Mouse (Mus musculus): ENCODE measurements around the gene Olfr552. TPM values are rescaled to one million over a fixed set of nuclear protein-coding genes. Genes with fewer than 3 reads are reported as not detected.
"Not testable (repeated sequence)": the region's sequence is repeated elsewhere in the genome, so short reads cannot be mapped to it uniquely, and the experiment has no call there.

The Olfr552 gene
- under 1 TPM in 1 of 2 experiments, not detected in 1; 0.12 TPM for total RNA-seq (2021)
- long read RNA-seq, experiment 1: 0 reads
- long read RNA-seq, experiment 2: 0 reads

- DNase-seq: no peak
Observed at GRCm38 (mm10) chr7:102597378-102598031, at the start of gene Olfr552. Olfr552 (plus strand) TSS chr7:102597770.

DNA sequence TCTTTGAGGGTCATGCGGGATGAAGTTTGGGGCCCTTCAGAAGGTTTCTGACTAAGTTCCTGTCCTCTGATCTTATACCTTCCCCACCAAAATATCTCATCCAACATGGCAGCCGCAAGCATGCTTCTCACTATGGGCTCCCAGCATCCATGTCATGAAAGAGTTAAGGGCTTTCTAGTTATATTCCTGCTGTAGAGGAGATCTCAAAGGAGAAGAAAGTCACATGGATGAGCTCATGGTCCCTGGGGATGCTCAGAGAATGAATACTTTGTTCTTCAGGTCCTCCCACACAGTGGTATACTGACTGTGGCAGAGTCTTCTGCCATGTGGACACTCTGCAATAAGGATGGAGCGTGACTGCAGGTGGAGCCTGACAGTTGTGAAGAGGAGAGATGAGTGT, 48.0 kb upstream of the Olfr552 start, which contains the start of gene Olfr549:
Gene Olfr549, plus strand, starts transcription at position 301 of the 400 bp plus-strand sequence.
- DNase-seq: no peak

DNA sequence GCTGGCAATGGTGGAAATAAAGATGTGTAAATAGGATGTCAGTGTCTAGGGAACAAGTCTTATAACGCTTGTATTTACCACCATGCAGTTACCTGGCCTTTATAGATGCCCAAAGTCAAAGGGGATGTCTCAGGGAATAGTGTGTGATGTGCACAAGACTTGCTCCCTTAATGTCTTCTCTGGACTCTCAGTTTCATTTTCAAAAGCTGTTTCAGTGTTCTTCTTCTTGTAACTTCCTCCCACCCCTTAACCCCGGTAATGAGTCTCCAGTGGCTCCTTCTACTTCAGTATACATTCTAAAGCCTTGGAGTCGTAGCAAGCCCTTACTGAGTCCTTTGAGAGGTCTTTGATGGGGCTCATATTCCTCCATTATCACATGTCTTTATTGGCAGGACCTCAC, 44.3 kb upstream of the Olfr552 start:
- no peak for DNase-seq

GRCm38 (mm10) chr7:102564999-102565997, 32.3 kb upstream of the Olfr552 start, which contains the start of gene Trim21:
Trim21 (minus strand) TSS chr7:102565486.
- peak; percentile 93 for DNase-seq

- DNase-seq: no peak
Observed at GRCm38 (mm10) chr7:102566219-102566618, 31.4 kb upstream of the Olfr552 start.

DNA sequence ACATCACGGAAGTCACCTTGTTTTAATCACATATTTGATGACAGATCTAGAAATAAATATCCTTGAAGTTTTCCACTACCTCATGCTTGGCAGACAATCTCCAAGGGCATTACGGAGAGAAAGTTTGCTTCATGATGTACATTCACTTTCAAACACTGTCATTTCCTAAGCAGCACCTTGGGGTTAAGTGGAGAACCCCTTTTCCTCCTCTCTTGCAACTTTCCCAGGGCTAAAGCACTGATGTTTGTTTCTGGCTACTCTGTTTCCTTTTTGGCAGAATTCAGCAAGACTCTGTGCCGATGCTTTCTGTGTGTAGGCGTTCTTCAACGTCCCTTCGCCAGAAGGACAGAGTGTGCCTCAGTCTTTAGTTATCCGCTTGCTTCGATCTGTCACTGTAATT, 26.4 kb upstream of the Olfr552 start, which contains the start of gene Olfr550:
Gene Olfr550, plus strand, starts transcription at position 301 of the 400 bp plus-strand sequence.
- DNase-seq: no peak

DNA sequence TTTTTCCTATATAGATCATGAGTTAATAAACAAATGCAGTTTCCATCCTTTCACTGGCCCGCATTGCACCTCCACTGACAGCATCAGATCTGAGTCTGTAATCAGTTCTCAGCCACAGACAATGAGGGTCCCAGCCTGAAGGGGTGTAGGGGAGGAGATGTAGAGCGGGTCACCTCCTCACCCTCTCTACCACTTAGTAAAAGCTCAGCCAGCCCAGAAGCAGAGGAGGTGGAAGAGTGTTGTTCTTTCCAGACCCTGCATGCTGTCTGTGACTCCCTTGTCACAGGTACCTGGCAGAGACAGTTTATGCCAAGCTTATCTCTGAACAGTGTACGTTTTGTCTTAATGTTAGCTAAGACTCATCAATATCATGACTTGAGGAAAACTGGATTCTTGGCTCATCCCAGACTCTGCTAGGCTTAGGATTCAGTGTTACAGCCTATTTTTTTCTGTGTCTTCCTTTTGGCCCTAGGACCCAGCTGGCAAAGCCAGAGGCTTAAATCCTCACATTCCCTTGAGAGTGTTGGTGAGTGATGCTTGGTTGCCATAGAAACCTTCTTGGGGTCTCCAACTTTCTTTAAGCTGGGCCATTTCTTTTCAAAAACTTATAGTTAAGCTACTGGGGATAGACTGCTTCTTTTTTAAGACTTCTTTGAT, 24.3 kb upstream of the Olfr552 start:
- no peak for DNase-seq

- no peak for DNase-seq
Observed at GRCm38 (mm10) chr7:102575998-102576397, 21.6 kb upstream of the Olfr552 start.

DNA sequence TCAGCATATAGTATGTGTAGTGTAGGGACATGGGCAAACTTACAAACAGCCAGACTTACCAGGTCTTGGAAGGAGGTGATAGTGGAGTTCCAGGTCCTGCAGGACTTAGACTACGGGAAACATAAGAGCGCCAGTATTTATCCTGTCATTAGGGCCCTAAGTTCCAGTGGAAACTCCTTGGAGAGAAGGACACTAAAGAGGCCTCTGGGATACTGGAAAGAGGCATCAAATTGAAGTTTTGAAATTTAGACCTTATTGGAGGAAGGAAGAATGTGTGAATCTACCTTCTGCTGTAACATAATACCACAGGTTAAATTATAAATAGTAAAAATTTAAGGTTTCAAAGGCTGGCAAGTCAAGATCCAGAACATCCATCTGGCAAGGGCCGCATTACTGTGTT, 5.8 kb upstream of the Olfr552 start, which contains the start of gene Olfr551:
Gene Olfr551, minus strand, starts transcription at position 101 of the 400 bp plus-strand sequence.
- DNase-seq: no peak

GRCm38 (mm10) chr7:102618118-102618517, 20.5 kb downstream of the Olfr552 start, which contains the start of gene Olfr553:
Olfr553 (minus strand) TSS chr7:102618218.
- no peak for DNase-seq

DNA sequence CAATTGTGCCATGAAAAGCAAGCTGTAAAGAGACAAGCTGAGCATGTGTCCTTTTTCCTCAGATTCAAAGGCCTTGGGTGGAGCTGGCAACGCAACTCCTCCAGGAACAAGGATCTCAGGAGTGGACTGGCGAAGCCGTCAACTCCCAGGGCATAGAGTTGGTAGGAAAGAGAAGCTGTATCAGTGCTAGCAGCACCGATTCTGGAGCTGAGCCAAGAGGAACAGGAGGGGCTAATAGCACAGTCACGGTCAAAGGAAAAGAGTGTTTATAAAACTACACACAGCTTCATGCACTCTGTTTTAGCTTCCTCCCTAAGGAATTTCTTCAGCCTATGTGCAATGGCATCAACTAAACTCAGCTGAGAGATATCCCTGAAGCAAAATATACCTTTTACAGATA, 22.0 kb downstream of the Olfr552 start:
- DNase-seq: peak; percentile 7

- not testable (repeated sequence) for DNase-seq
Observed at GRCm38 (mm10) chr7:102620368-102620767, 22.8 kb downstream of the Olfr552 start.

DNA sequence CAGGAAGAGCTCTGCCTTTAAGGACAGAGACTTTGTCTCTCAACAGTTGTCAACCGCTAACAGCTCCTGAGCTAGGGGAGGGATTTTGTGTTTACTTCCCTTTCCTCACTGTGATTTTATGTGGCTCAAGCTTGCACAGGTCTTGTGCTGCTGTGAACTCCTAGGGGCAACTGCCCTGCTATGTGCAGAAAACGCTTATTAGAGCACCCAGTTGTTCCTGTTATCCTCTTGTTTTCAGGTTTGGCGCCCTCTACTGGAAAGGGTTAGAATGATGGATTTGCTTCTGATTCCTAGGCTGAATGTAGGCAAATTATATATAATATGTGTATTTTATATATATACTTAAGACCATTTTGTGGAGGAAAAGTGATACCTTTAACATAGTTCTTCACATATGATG, 39.1 kb downstream of the Olfr552 start:
- DNase-seq: peak; percentile 64

DNA sequence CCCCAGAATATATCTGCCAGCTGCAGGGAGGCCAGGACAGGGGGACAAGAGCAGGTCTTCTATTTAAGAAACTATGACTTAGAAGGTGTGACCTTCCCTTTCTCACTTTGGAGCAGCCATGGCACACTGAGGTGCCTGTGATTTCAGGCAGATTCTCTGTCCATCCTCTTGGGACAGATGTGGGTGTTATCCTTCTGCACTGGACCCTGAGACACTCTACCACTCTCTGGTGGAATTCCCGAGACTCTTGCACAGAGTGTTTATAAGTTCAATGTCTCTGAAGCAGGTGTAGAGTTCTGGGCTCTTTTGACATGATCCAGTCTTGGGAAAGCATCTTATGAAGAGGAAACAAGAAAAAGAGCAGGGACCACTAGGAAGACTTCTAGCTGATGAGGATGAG, 40.6 kb downstream of the Olfr552 start, which contains the start of gene Olfr554:
Gene Olfr554, plus strand, starts transcription at position 301 of the 400 bp plus-strand sequence.
- DNase-seq: no peak

- DNase-seq: not testable (repeated sequence)
Observed at GRCm38 (mm10) chr7:102644945-102645344, 47.4 kb downstream of the Olfr552 start.

Other genes with a start within 250 kb of the Olfr552 start
- gene Rrm1, start 156.1 kb upstream of the Olfr552 start, total RNA-seq (2021): 10 to 100 TPM; 33.7 to 50.4 TPM
- gene Olfr543, start 116.1 kb upstream of the Olfr552 start, total RNA-seq (2021): not detected
- not detected for gene Olfr544, start 109.5 kb upstream of the Olfr552 start, total RNA-seq (2021)
- gene Olfr545, start 98.2 kb upstream of the Olfr552 start, total RNA-seq (2021): not detected
- not detected for gene Olfr547, start 63.0 kb upstream of the Olfr552 start, total RNA-seq (2021)
- not detected for gene Olfr548-ps1, start 56.9 kb upstream of the Olfr552 start, total RNA-seq (2021)
- not detected for gene Olfr549, start 47.9 kb upstream of the Olfr552 start, total RNA-seq (2021)
- gene Trim21, start 32.3 kb upstream of the Olfr552 start, total RNA-seq (2021): 10 to 100 TPM; 10.1 to 15.8 TPM
- not detected for gene Olfr550, start 26.3 kb upstream of the Olfr552 start, total RNA-seq (2021)
- gene Olfr551, start 5.9 kb upstream of the Olfr552 start, total RNA-seq (2021): not detected
- gene Olfr553, start 20.4 kb downstream of the Olfr552 start, total RNA-seq (2021): not detected
- not detected for gene Olfr554, start 40.7 kb downstream of the Olfr552 start, total RNA-seq (2021)
- gene Olfr555, start 61.1 kb downstream of the Olfr552 start, total RNA-seq (2021): not detected
- not detected for gene Olfr556, start 67.1 kb downstream of the Olfr552 start, total RNA-seq (2021)
- gene Trim68, start 89.6 kb downstream of the Olfr552 start, total RNA-seq (2021): 10 to 100 TPM in 1 of 2 experiments, 1 to 10 TPM in 1; 6.1 to 14.3 TPM
- gene Olfr557, start 98.1 kb downstream of the Olfr552 start, total RNA-seq (2021): not detected
- 1 to 10 TPM; 1.4 to 2.6 TPM for gene Olfr558, start 104.4 kb downstream of the Olfr552 start, total RNA-seq (2021)
- not detected for gene Olfr33, start 121.3 kb downstream of the Olfr552 start, total RNA-seq (2021)
- gene Olfr559, start 129.7 kb downstream of the Olfr552 start, total RNA-seq (2021): not detected
- gene Olfr560, start 161.6 kb downstream of the Olfr552 start, total RNA-seq (2021): not detected
- gene Olfr78, start 161.7 kb downstream of the Olfr552 start, total RNA-seq (2021): 1 to 10 TPM; 1.5 to 2.6 TPM
- gene Olfr561, start 173.5 kb downstream of the Olfr552 start, total RNA-seq (2021): not detected
- gene Olfr564, start 205.7 kb downstream of the Olfr552 start, total RNA-seq (2021): not detected

Measured in adrenal gland, postnatal 10 days (tissue).